Mouse (Mus musculus) liver, embryonic 12.5 days (tissue): ENCODE results near the gene Ktn1. TPM values are rescaled to one million over a fixed set of nuclear protein-coding genes. Genes with fewer than 3 reads are reported as not detected.

Source experiments
- ATAC-seq: fragments of 200-750 bp; cut with Nextera tagmentation; 2 replicates; pipeline ENCODE4 v1.8.0; 2017; ENCODE audit warnings: moderate number of reproducible peaks, mild to moderate bottlenecking, moderate library complexity
- H3K27ac ChIP-seq: fragments of 300-500 bp; sonication (generic); 2 replicates; pipeline ENCODE4 v1.5.1; 2016; ENCODE audit warnings: mild to moderate bottlenecking
- H3K27me3 ChIP-seq: fragments of 300-500 bp; sonication (generic); replicated peaks from 2 replicates; pipeline ENCODE4 v1.6.1; 2016; ENCODE audit warnings: mild to moderate bottlenecking, moderate library complexity
- H3K36me3 ChIP-seq: fragments of 300-500 bp; sonication (generic); 2 replicates; pipeline ENCODE4 v1.6.1; 2016; ENCODE audit warnings: mild to moderate bottlenecking, moderate library complexity
- H3K4me1 ChIP-seq: fragments of 300-500 bp; sonication (generic); 2 replicates; pipeline ENCODE4 v1.6.1; 2016
- H3K4me2 ChIP-seq: fragments of 300-500 bp; sonication (generic); 2 replicates; pipeline ENCODE4 v1.6.1; 2016; ENCODE audit warnings: mild to moderate bottlenecking, moderate library complexity
- H3K4me3 ChIP-seq: fragments of 300-500 bp; sonication (generic); 2 replicates; pipeline ENCODE4 v1.5.1; 2016; ENCODE audit warnings: mild to moderate bottlenecking, moderate library complexity
- H3K9ac ChIP-seq: fragments of 300-500 bp; sonication (generic); 2 replicates; pipeline ENCODE4 v1.6.1; 2016; ENCODE audit warnings: mild to moderate bottlenecking, moderate library complexity
- H3K9me3 ChIP-seq: fragments of 300-500 bp; sonication (generic); replicated peaks from 2 replicates; pipeline ENCODE4 v1.6.1; 2016; ENCODE audit warnings: mild to moderate bottlenecking, moderate library complexity
- WGBS: fragments of 180-500 bp; shearing (Covaris S2); methylation state at CpG from one replicate; pipeline ENCODE4 v1.1.7; 2016; ENCODE audit not compliant: insufficient replicate concordance; 5-methylcytosine and 5-hydroxymethylcytosine counted together
- polyA plus RNA-seq: library from polyadenylated mRNA; unstranded; fragments of >200 nt; fragmentation: Nextera tagmentation; extraction: Ambion mirVana; gene quantifications from 2 replicates; pipeline ENCODE4 v1.2.1, GENCODE M21; 2016

Gene Ktn1
- polyA plus RNA-seq, 1 experiment from 2014 or later, result 23.4 TPM

- no peak overlapping the region for H3K4me2 ChIP-seq
- H3K9me3 ChIP-seq, result no peaks in the 10 kb centered on the region
- no peak for ATAC-seq
- peaks cover 20% of the 10 kb centered on the region for H3K36me3 ChIP-seq
- no peak overlapping the region for H3K27ac ChIP-seq
- no peak overlapping the region for H3K4me3 ChIP-seq
- no peak overlapping the region for H3K9ac ChIP-seq
- WGBS, result 60% methylated on average over 2 of the region's 2 CpGs
- no peaks in the 10 kb centered on the region for H3K27me3 ChIP-seq
- peaks cover 7% of the 10 kb centered on the region for H3K4me1 ChIP-seq
Observed at GRCm38 (mm10) chr14:47741046-47741445, 92.8 kb downstream of the Ktn1 start.

GRCm38 (mm10) chr14:47742674-47743073, 94.4 kb downstream of the Ktn1 start:
- WGBS, result 85% methylated on average over 7 of the region's 7 CpGs
- H3K4me3 ChIP-seq, result no peak overlapping the region
- no peaks in the 10 kb centered on the region for H3K9me3 ChIP-seq
- no peaks in the 10 kb centered on the region for H3K27me3 ChIP-seq
- no peak overlapping the region for H3K9ac ChIP-seq
- no peak for ATAC-seq
- no peak overlapping the region for H3K27ac ChIP-seq
- H3K4me2 ChIP-seq, result no peak overlapping the region
- peaks cover 7% of the 10 kb centered on the region for H3K36me3 ChIP-seq
- H3K4me1 ChIP-seq, result peaks cover 7% of the 10 kb centered on the region

GRCm38 (mm10) chr14:47745086-47745485, 96.8 kb downstream of the Ktn1 start:
- no peak overlapping the region for H3K4me2 ChIP-seq
- no peak for ATAC-seq
- H3K27ac ChIP-seq, result no peak overlapping the region
- WGBS, result 83% methylated on average over 4 of the region's 4 CpGs
- peaks cover 4% of the 10 kb centered on the region for H3K36me3 ChIP-seq
- H3K27me3 ChIP-seq, result no peaks in the 10 kb centered on the region
- H3K4me3 ChIP-seq, result no peak overlapping the region
- peaks cover 7% of the 10 kb centered on the region for H3K4me1 ChIP-seq
- H3K9me3 ChIP-seq, result no peaks in the 10 kb centered on the region
- H3K9ac ChIP-seq, result no peak overlapping the region

GRCm38 (mm10) chr14:47747536-47747935, 99.3 kb downstream of the Ktn1 start:
- no peak for ATAC-seq
- no peak overlapping the region for H3K9ac ChIP-seq
- no peak overlapping the region for H3K4me2 ChIP-seq
- H3K27me3 ChIP-seq, result no peaks in the 10 kb centered on the region
- no peak overlapping the region for H3K4me3 ChIP-seq
- H3K27ac ChIP-seq, result no peak overlapping the region
- no peaks in the 10 kb centered on the region for H3K36me3 ChIP-seq
- H3K4me1 ChIP-seq, result no peaks in the 10 kb centered on the region
- no peaks in the 10 kb centered on the region for H3K9me3 ChIP-seq
- WGBS, result 72% methylated on average over 9 of the region's 9 CpGs

GRCm38 (mm10) chr14:47748714-47749113, 100.5 kb downstream of the Ktn1 start:
- no peaks in the 10 kb centered on the region for H3K9me3 ChIP-seq
- no peak overlapping the region for H3K27ac ChIP-seq
- no peak overlapping the region for H3K4me2 ChIP-seq
- no peaks in the 10 kb centered on the region for H3K4me1 ChIP-seq
- no peaks in the 10 kb centered on the region for H3K27me3 ChIP-seq
- no peak overlapping the region for H3K9ac ChIP-seq
- no peak overlapping the region for H3K4me3 ChIP-seq
- no peak for ATAC-seq
- WGBS, result 77% methylated on average over 3 of the region's 3 CpGs
- no peaks in the 10 kb centered on the region for H3K36me3 ChIP-seq

- Histone ChIP-seq H3K4me1 (no peaks in the 10 kb centered on the region), H3K4me3 (no peak overlapping the region), H3K36me3 (no peaks in the 10 kb centered on the region), H3K27me3 (no peaks in the 10 kb centered on the region), H3K9ac (no peak overlapping the region), H3K9me3 (no peaks in the 10 kb centered on the region), H3K4me2 (no peak overlapping the region), H3K27ac (no peak overlapping the region)
- no peak for ATAC-seq
- 48% methylated on average over 8 of the region's 8 CpGs for WGBS
Observed at GRCm38 (mm10) chr14:47751422-47752205, 103.4 kb downstream of the Ktn1 start.

GRCm38 (mm10) chr14:47753561-47753960, 105.3 kb downstream of the Ktn1 start:
- ATAC-seq, result no peak
- no peak overlapping the region for H3K9ac ChIP-seq
- no peaks in the 10 kb centered on the region for H3K4me1 ChIP-seq
- no peaks in the 10 kb centered on the region for H3K27me3 ChIP-seq
- H3K36me3 ChIP-seq, result no peaks in the 10 kb centered on the region
- no peak overlapping the region for H3K27ac ChIP-seq
- H3K4me3 ChIP-seq, result no peak overlapping the region
- H3K9me3 ChIP-seq, result no peaks in the 10 kb centered on the region
- 60% methylated on average over 3 of the region's 3 CpGs for whole genome bisulfite sequencing
- H3K4me2 ChIP-seq, result no peak overlapping the region

GRCm38 (mm10) chr14:47754253-47754897, 106.1 kb downstream of the Ktn1 start:
- Histone ChIP-seq H3K4me1 (no peaks in the 10 kb centered on the region), H3K27me3 (no peaks in the 10 kb centered on the region), H3K27ac (no peak overlapping the region), H3K4me2 (no peak overlapping the region), H3K9me3 (no peaks in the 10 kb centered on the region), H3K36me3 (no peaks in the 10 kb centered on the region), H3K9ac (no peak overlapping the region), H3K4me3 (no peak overlapping the region)
- 70% methylated on average over 4 of the region's 4 CpGs for whole genome bisulfite sequencing
- no peak for ATAC-seq

GRCm38 (mm10) chr14:47756411-47757065, 108.3 kb downstream of the Ktn1 start:
- Histone ChIP-seq H3K27me3 (no peaks in the 10 kb centered on the region), H3K27ac (no peak overlapping the region), H3K9me3 (no peaks in the 10 kb centered on the region), H3K36me3 (no peaks in the 10 kb centered on the region), H3K4me1 (no peaks in the 10 kb centered on the region), H3K4me2 (no peak overlapping the region), H3K9ac (no peak overlapping the region), H3K4me3 (no peak overlapping the region)
- WGBS, result 70% methylated on average over 9 of the region's 9 CpGs
- no peak for ATAC-seq

- no peaks in the 10 kb centered on the region for H3K27me3 ChIP-seq
- H3K9me3 ChIP-seq, result no peaks in the 10 kb centered on the region
- H3K27ac ChIP-seq, result no peak overlapping the region
- ATAC-seq, result no peak
- H3K4me1 ChIP-seq, result no peaks in the 10 kb centered on the region
- WGBS, result 68% methylated on average over 6 of the region's 6 CpGs
- H3K36me3 ChIP-seq, result no peaks in the 10 kb centered on the region
- no peak overlapping the region for H3K4me2 ChIP-seq
- no peak overlapping the region for H3K9ac ChIP-seq
- no peak overlapping the region for H3K4me3 ChIP-seq
Observed at GRCm38 (mm10) chr14:47765192-47765591, 116.9 kb downstream of the Ktn1 start.

- Histone ChIP-seq H3K9ac (no peak overlapping the region), H3K9me3 (no peaks in the 10 kb centered on the region), H3K4me3 (no peak overlapping the region), H3K4me1 (no peaks in the 10 kb centered on the region), H3K4me2 (no peak overlapping the region), H3K27ac (no peak overlapping the region), H3K36me3 (no peaks in the 10 kb centered on the region), H3K27me3 (no peaks in the 10 kb centered on the region)
- no peak for ATAC-seq
- 52% methylated on average over 3 of the region's 3 CpGs for WGBS
Observed at GRCm38 (mm10) chr14:47765796-47766195, 117.5 kb downstream of the Ktn1 start.

GRCm38 (mm10) chr14:47766373-47766772, 118.1 kb downstream of the Ktn1 start:
- no peak for ATAC-seq
- 61% methylated on average over 2 of the region's 2 CpGs for WGBS
- Histone ChIP-seq H3K9me3 (no peaks in the 10 kb centered on the region), H3K4me2 (no peak overlapping the region), H3K4me1 (no peaks in the 10 kb centered on the region), H3K36me3 (no peaks in the 10 kb centered on the region), H3K9ac (no peak overlapping the region), H3K27ac (no peak overlapping the region), H3K27me3 (no peaks in the 10 kb centered on the region), H3K4me3 (no peak overlapping the region)
